9 mouse cellular contexts compared by ENCODE assay signal in genomic region chr5:149861489-149861962, GRCm38 (mm10).
DNase-seq lines count a peak whose midpoint lies in the region; ATAC-seq and TF ChIP-seq lines count a peak whose summit lies in the region.
"Had no signal": no experiment of that assay in that cellular context is flagged by ENCODE, and none has a peak within 500 bp of the region (broad histone marks: within the 10 kb centered on the region; RNA-seq: fewer than 3 reads in every experiment).

No protein-coding gene starts in this region.

- intact Hi-C loops in heart, adult 2 months (cut with DNase I), result loop anchor here (1.0 kb wide), 2 partner anchors 122 to 160 kb away; no protein-coding TSS in a partner anchor

- peak; percentile 61; the same call in 1 of the 2 replicates for TF ChIP-seq EP300 in heart, adult 2 months (IDR thresholded peaks at IDR 0.05; ENCODE audit: insufficient read depth, low read depth, low read length)

- H3K4me1 ChIP-seq in heart, adult 2 months (ENCODE audit: control insufficient read depth, insufficient read depth, low read length), result no peaks in the 10 kb centered on the region
- no peaks in the 10 kb centered on the region; the same call in 1 of the 2 replicates for H3K4me1 ChIP-seq in kidney, embryonic 14.5 days (ENCODE audit: control insufficient read depth, insufficient read depth, low read length)
- no peaks in the 10 kb centered on the region for H3K4me1 ChIP-seq in liver, adult 2 months (ENCODE audit: control insufficient read depth, insufficient read depth, low read length)
- no peaks in the 10 kb centered on the region for H3K4me1 ChIP-seq in olfactory bulb, adult 2 months (ENCODE audit: control insufficient read depth, insufficient read depth, low read length)

- no peak overlapping the region for H3K4me3 ChIP-seq in heart, adult 2 months
- no peak overlapping the region for H3K4me3 ChIP-seq in kidney, embryonic 14.5 days (ENCODE audit: low read length)
- H3K4me3 ChIP-seq in liver, adult 2 months (ENCODE audit: insufficient read depth, low read depth, low read length), result no peak overlapping the region
- no peak overlapping the region for H3K4me3 ChIP-seq in olfactory bulb, adult 2 months (ENCODE audit: insufficient read depth, low read depth, low read length)
- H3K4me3 ChIP-seq: erythroblast, embryonic 14.5 days had no signal

- H3K79me2 ChIP-seq in heart, adult 2 months (replicated peaks; ENCODE audit: control insufficient read depth, insufficient read depth, low read length), result no peaks in the 10 kb centered on the region
- no peaks in the 10 kb centered on the region for H3K79me2 ChIP-seq in liver, adult 2 months (ENCODE audit: control insufficient read depth, insufficient read depth, low read length)

- ATAC-seq in kidney, embryonic 14.5 days (ENCODE audit: low FRiP score, low TSS enrichment), result peak; percentile 89

- H3K4me2 ChIP-seq in kidney, embryonic 14.5 days (replicated peaks; ENCODE audit: low read depth, low read length), result no peak overlapping the region

- peak; percentile 91 for TF ChIP-seq CTCF in heart, adult 2 months (IDR thresholded peaks at IDR 0.05)
- peak; percentile 83 for TF ChIP-seq CTCF in liver, adult 2 months (IDR thresholded peaks at IDR 0.05; ENCODE audit: low read depth, low read length)
- peak; percentile 71 for TF ChIP-seq CTCF in olfactory bulb, adult 2 months (IDR thresholded peaks at IDR 0.05; ENCODE audit: insufficient read depth, low read depth, low read length)

- DNase-seq in urinary bladder, postnatal 14 days (ENCODE audit: low spot score), result peak; percentile 52
- no peak for DNase-seq in urinary bladder, postnatal 10 days (ENCODE audit: low spot score)
- DNase-seq in embryo, embryonic 11.5 days (ENCODE audit: low read depth, low spot score), result peak; percentile 30
- DNase-seq in heart, adult 2 months, result peak; percentile 44 to 71
- DNase-seq in liver, adult 2 months (ENCODE audit: extremely low read depth, low read depth, low spot score), result peak; percentile 0
- no peak for DNase-seq in spleen, postnatal 4 days (ENCODE audit: low spot score in 2 of 2)

- no peaks in the 10 kb centered on the region for H3K36me3 ChIP-seq in heart, adult 2 months (ENCODE audit: control insufficient read depth, insufficient read depth, low read length)
- H3K36me3 ChIP-seq in kidney, embryonic 14.5 days (ENCODE audit: control insufficient read depth, insufficient read depth, low read length), result no peaks in the 10 kb centered on the region
- no peaks in the 10 kb centered on the region for H3K36me3 ChIP-seq in liver, adult 2 months (ENCODE audit: control insufficient read depth, insufficient read depth, low read length)

- TF ChIP-seq POLR2A in heart, adult 2 months (IDR thresholded peaks at IDR 0.05; ENCODE audit: insufficient read depth, low read depth, low read length), result no peak
- no peak for TF ChIP-seq POLR2A in liver, adult 2 months (IDR thresholded peaks at IDR 0.05; ENCODE audit: extremely low read depth, insufficient read depth, low read length)
- no peak for TF ChIP-seq POLR2A in olfactory bulb, adult 2 months (IDR thresholded peaks at IDR 0.05; ENCODE audit: insufficient read depth, low read depth, low read length)

- no peak overlapping the region for H3K27ac ChIP-seq in heart, adult 2 months
- H3K27ac ChIP-seq in kidney, embryonic 14.5 days (ENCODE audit: low read depth, low read length), result no peak overlapping the region
- H3K27ac ChIP-seq in liver, adult 2 months (replicated peaks; ENCODE audit: insufficient read depth, low read depth, low read length), result no peak overlapping the region
- H3K27ac ChIP-seq in olfactory bulb, adult 2 months (ENCODE audit: insufficient read depth, low read depth, low read length), result no peak overlapping the region

- H3K27me3 ChIP-seq in heart, adult 2 months (ENCODE audit: control insufficient read depth, insufficient read depth, low read length), result no peaks in the 10 kb centered on the region
- no peaks in the 10 kb centered on the region for H3K27me3 ChIP-seq in kidney, embryonic 14.5 days (ENCODE audit: control insufficient read depth, insufficient read depth, low read length)
- no peaks in the 10 kb centered on the region for H3K27me3 ChIP-seq in liver, adult 2 months (ENCODE audit: control insufficient read depth, insufficient read depth, low read length)

- H3K9ac ChIP-seq in heart, adult 2 months (ENCODE audit: low read depth, low read length), result no peak overlapping the region
- no peak overlapping the region; the same call in 1 of the 2 replicates for H3K9ac ChIP-seq in kidney, embryonic 14.5 days (ENCODE audit: low read depth, low read length)
- no peak overlapping the region for H3K9ac ChIP-seq in liver, adult 2 months (ENCODE audit: low read depth, low read length)

- H3K9me3 ChIP-seq in kidney, embryonic 14.5 days (ENCODE audit: control insufficient read depth, low read length), result no peaks in the 10 kb centered on the region

- WGBS in heart, adult 2 months, result 31% methylated on average over 4 of the region's 4 CpGs
- WGBS in kidney, embryonic 14.5 days, result 21% methylated on average over 4 of the region's 4 CpGs
- 54% methylated on average over 4 of the region's 4 CpGs for WGBS in liver, adult 2 months
- WGBS in olfactory bulb, adult 2 months, result 52% methylated on average over 4 of the region's 4 CpGs

Comparison
In these comparisons a context has a peak if more than half of its experiments do, and no peak if none do; other contexts are left out.
1. DNase-seq: peak in urinary bladder, postnatal 14 days (single experiment), embryo, embryonic 11.5 days (single experiment), heart, adult 2 months (2 of 2) and liver, adult 2 months (single experiment); none in urinary bladder, postnatal 10 days (single experiment) and spleen, postnatal 4 days (0 of 2).
2. Peak in every context shown above with its lines, with median percentiles within 50 percentile points of each other: CTCF ChIP-seq.